Mouse (Mus musculus) liver, embryonic 14.5 days (tissue): ENCODE measurements around the gene Bcor. TPM values are rescaled to one million over a fixed set of nuclear protein-coding genes. Genes with fewer than 3 reads are reported as not detected.
A peak's percentile ranks its signal among the peaks of the same experiment; 100 is the strongest.

Experiments used
- ATAC-seq: fragments of 200-750 bp; cut with Nextera tagmentation; 2 replicates; pipeline ENCODE4 v1.8.0; 2017; ENCODE audit warnings: moderate number of reproducible peaks, mild to moderate bottlenecking, moderate library complexity; ENCODE audit not compliant: insufficient read depth
- DNase-seq, 3 experiments: peaks; one replicate each; pipeline ENCODE4 v3.0.0-alpha.2; 2012 to 2013; ENCODE audit warnings: low read depth in 3 of 3, low spot score in 3 of 3
- H3K27ac ChIP-seq: fragments of 300-500 bp; sonication (generic); 2 replicates; pipeline ENCODE4 v1.5.1; 2014; ENCODE audit warnings: moderate library complexity, mild to moderate bottlenecking, control low read depth, inconsistent platforms
- H3K27me3 ChIP-seq: fragments of 300-500 bp; sonication (generic); 2 replicates; pipeline ENCODE4 v1.6.1; 2014; ENCODE audit warnings: mild to moderate bottlenecking, low read length, moderate library complexity; ENCODE audit not compliant: control insufficient read depth, insufficient read depth
- H3K36me3 ChIP-seq: fragments of 300-500 bp; sonication (generic); replicated peaks from 2 replicates; pipeline ENCODE4 v1.6.1; 2014; ENCODE audit warnings: low read depth; ENCODE audit not compliant: control insufficient read depth, insufficient read depth
- H3K4me1 ChIP-seq, 2 experiments: fragments of 200-500 bp in 1 of 2; fragments of 300-500 bp in 1 of 2; sonication (generic) in 1 of 2; replicated peaks; 2 replicates each; pipeline ENCODE4 v1.6.1; 2012 to 2014; ENCODE audit warnings: antibody characterized with exemption in 1 of 2, inconsistent platforms in 1 of 2, low read length in 1 of 2; ENCODE audit not compliant: control insufficient read depth in 2 of 2, insufficient read depth in 2 of 2
- H3K4me2 ChIP-seq: fragments of 300-500 bp; sonication (generic); 2 replicates; pipeline ENCODE4 v1.6.1; 2014; ENCODE audit warnings: low read depth, mild to moderate bottlenecking, control low read depth, moderate library complexity
- H3K4me3 ChIP-seq, 2 experiments: fragments of 200-500 bp in 1 of 2; fragments of 300-500 bp in 1 of 2; sonication (generic) in 1 of 2; 2 replicates each; pipeline ENCODE4 v1.5.1; 2012 to 2014; ENCODE audit warnings: low read depth in 2 of 2, low read length in 2 of 2, mild to moderate bottlenecking in 2 of 2, control low read depth in 1 of 2, inconsistent platforms in 1 of 2, moderate library complexity in 1 of 2; ENCODE audit not compliant: insufficient read depth in 1 of 2
- H3K9ac ChIP-seq: fragments of 300-500 bp; sonication (generic); replicated peaks from 2 replicates; pipeline ENCODE4 v1.6.1; 2014; ENCODE audit warnings: mild to moderate bottlenecking, control low read depth, moderate library complexity
- H3K9me3 ChIP-seq: fragments of 300-500 bp; sonication (generic); 2 replicates; pipeline ENCODE4 v1.6.1; 2016; ENCODE audit warnings: low read length, mixed read lengths; ENCODE audit not compliant: control insufficient read depth
- CTCF ChIP-seq: IDR thresholded peaks from 2 replicates; pipeline ENCODE4 v1.5.1; 2016; ENCODE audit warnings: antibody characterized with exemption, low read depth, control low read depth
- EP300 ChIP-seq: IDR thresholded peaks from 2 replicates; pipeline ENCODE4 v1.6.1; 2016; ENCODE audit warnings: antibody characterized with exemption, low read depth
- WGBS: fragments of 180-500 bp; shearing (Covaris S2); extraction: QIAGEN DNeasy Blood & Tissue Kit; methylation state at CpG from one replicate; pipeline ENCODE4 v1.1.7; 2014; ENCODE audit not compliant: insufficient replicate concordance; 5-methylcytosine and 5-hydroxymethylcytosine counted together
- polyA plus RNA-seq, 2 experiments: library from polyadenylated mRNA; depleted of rRNA in 1 of 2; stranded (reverse) in 1 of 2; unstranded in 1 of 2; fragments of >200 nt; fragmentation: Nextera tagmentation in 1 of 2; extraction: Ambion mirVana in 1 of 2; gene quantifications; 2 replicates each; pipeline versions ENCODE4 v1.2.1 to v1.2.3; 2012 to 2014

Gene Bcor
- polyA plus RNA-seq, 2 experiments, result 4.6 to 4.7 TPM

GRCm38 (mm10) chrX:12155068-12155840, 4.9 kb downstream of the Bcor start:
- H3K4me3 ChIP-seq, result no peak overlapping the region
- TF ChIP-seq EP300 (no peak), CTCF (no peak)
- peak overlapping the region; percentile 37 for H3K4me2 ChIP-seq
- no peaks in the 10 kb centered on the region for H3K36me3 ChIP-seq
- H3K9me3 ChIP-seq, result no peaks in the 10 kb centered on the region
- ATAC-seq (no peak), DNase-seq (no peak)
- H3K4me1 ChIP-seq, result peaks cover 0 to 8% of the 10 kb centered on the region in 2 experiments; a peak in 2 of 4 replicates
- H3K9ac ChIP-seq, result no peak overlapping the region
- no peak overlapping the region for H3K27ac ChIP-seq
- 7% methylated on average over 30 of the region's 30 CpGs for WGBS
- peaks cover 95% of the 10 kb centered on the region for H3K27me3 ChIP-seq

GRCm38 (mm10) chrX:12153141-12154095, 6.7 kb downstream of the Bcor start:
- WGBS, result 9% methylated on average over 30 of the region's 31 CpGs
- Histone ChIP-seq H3K9ac (no peak overlapping the region), H3K4me2 (peak overlapping the region; percentile 66), H3K27me3 (peaks cover 78% of the 10 kb centered on the region), H3K9me3 (no peaks in the 10 kb centered on the region), H3K27ac (no peak overlapping the region), H3K36me3 (no peaks in the 10 kb centered on the region), H3K4me3 (no peak overlapping the region), H3K4me1 (peaks cover 0 to 6% of the 10 kb centered on the region in 2 experiments; a peak in 2 of 4 replicates)
- no peak for ATAC-seq
- TF ChIP-seq CTCF (peak; percentile 24), EP300 (no peak)
- DNase-seq, result no peak

- DNase-seq (no peak), ATAC-seq (no peak)
- peaks cover 66% of the 10 kb centered on the region for H3K27me3 ChIP-seq
- H3K4me2 ChIP-seq, result peak overlapping the region; percentile 66
- 12% methylated on average over 40 of the region's 42 CpGs for WGBS
- H3K36me3 ChIP-seq, result no peaks in the 10 kb centered on the region
- H3K4me1 ChIP-seq, result peaks cover 0 to 6% of the 10 kb centered on the region in 2 experiments; a peak in 2 of 4 replicates
- no peak overlapping the region; the same call in 1 of the 2 replicates for H3K9ac ChIP-seq
- no peaks in the 10 kb centered on the region for H3K9me3 ChIP-seq
- H3K27ac ChIP-seq, result no peak overlapping the region
- peak overlapping the region; percentile 19 to 37; a peak in 3 of 4 replicates for H3K4me3 ChIP-seq
- no peak for TF ChIP-seq EP300
- no peak for TF ChIP-seq CTCF
These were observed 7.9 kb downstream of the Bcor start for GRCm38 (mm10) chrX:12151996-12152904.

- DNase-seq (no peak), ATAC-seq (no peak)
- no peaks in the 10 kb centered on the region for H3K36me3 ChIP-seq
- H3K4me1 ChIP-seq, result peaks cover 0 to 6% of the 10 kb centered on the region in 2 experiments; a peak in 2 of 4 replicates
- H3K4me2 ChIP-seq, result peak overlapping the region; percentile 66
- H3K9me3 ChIP-seq, result no peaks in the 10 kb centered on the region
- no peak for TF ChIP-seq CTCF
- no peak for TF ChIP-seq EP300
- no peak overlapping the region for H3K27ac ChIP-seq
- H3K4me3 ChIP-seq, result peak overlapping the region; percentile 7 to 37; a peak in 2 of 4 replicates
- WGBS, result 3% methylated on average over 43 of the region's 43 CpGs
- no peak overlapping the region; the same call in 1 of the 2 replicates for H3K9ac ChIP-seq
- H3K27me3 ChIP-seq, result peaks cover 58% of the 10 kb centered on the region
These were observed 8.7 kb downstream of the Bcor start for GRCm38 (mm10) chrX:12151269-12151995.
